Mouse (Mus musculus) G1E (cell line): Measurements from ENCODE around the gene Spred1.

Experiments
- CTCF ChIP-seq: IDR thresholded peaks from 2 replicates; pipeline ENCODE4 v1.5.1; 2012; ENCODE audit warnings: low read depth, low read length, inconsistent platforms, mixed read lengths
- GATA1 ChIP-seq: IDR thresholded peaks from 2 replicates; pipeline ENCODE4 v1.6.1; 2012; ENCODE audit warnings: borderline replicate concordance, low read length, inconsistent platforms, mixed read lengths
- GATA2 ChIP-seq: IDR thresholded peaks from 2 replicates; pipeline ENCODE4 v1.6.1; 2012; ENCODE audit warnings: low read depth, low read length, inconsistent platforms, borderline replicate concordance
- POLR2AphosphoS5 ChIP-seq: IDR thresholded peaks from 2 replicates; pipeline ENCODE4 v1.6.1; 2012; ENCODE audit warnings: low read depth, low read length, inconsistent platforms; ENCODE audit not compliant: insufficient replicate concordance
- TAL1 ChIP-seq: conservative IDR thresholded peaks from 2 replicates; pipeline ENCODE4 v1.6.1; 2012; ENCODE audit warnings: low read depth, low read length, inconsistent platforms, mixed read lengths

- TF ChIP-seq GATA1, result no peak
- no peak for TF ChIP-seq CTCF
- TF ChIP-seq POLR2AphosphoS5, result no peak
- no peak for TF ChIP-seq TAL1
- no peak for TF ChIP-seq GATA2
These were observed 42.5 kb upstream of the Spred1 start for GRCm38 (mm10) chr2:117078711-117079110.
